Mouse (Mus musculus) midbrain, postnatal 0 days (tissue): ENCODE data around the gene Ftl1. TPM values are rescaled to one million over a fixed set of nuclear protein-coding genes. Genes with fewer than 3 reads are reported as not detected.

Experiments
- ATAC-seq: fragments of 200-750 bp; cut with Nextera tagmentation; 2 replicates; pipeline ENCODE4 v1.8.0; 2017; ENCODE audit warnings: moderate number of reproducible peaks, mild to moderate bottlenecking, moderate TSS enrichment, moderate library complexity; ENCODE audit not compliant: low FRiP score
- DNase-seq: peaks from one replicate; pipeline ENCODE4 v3.0.0-alpha.2; 2015; ENCODE audit warnings: low spot score
- H3K27ac ChIP-seq: fragments of 300-500 bp; sonication (generic); 2 replicates; pipeline ENCODE4 v1.5.1; 2014; ENCODE audit warnings: low read depth, mild to moderate bottlenecking, low read length, mixed read lengths
- H3K27me3 ChIP-seq: fragments of 300-500 bp; sonication (generic); 2 replicates; pipeline ENCODE4 v1.6.1; 2014; ENCODE audit warnings: low read length, control low read depth, mixed read lengths; ENCODE audit not compliant: insufficient read depth
- H3K36me3 ChIP-seq: fragments of 300-500 bp; sonication (generic); 2 replicates; pipeline ENCODE4 v1.6.1; 2014; ENCODE audit warnings: low read length, control low read depth, mixed read lengths; ENCODE audit not compliant: insufficient read depth
- H3K4me1 ChIP-seq: fragments of 300-500 bp; sonication (generic); 2 replicates; pipeline ENCODE4 v1.6.1; 2014; ENCODE audit warnings: mild to moderate bottlenecking, control low read depth, antibody characterized with exemption, low read length, mixed read lengths; ENCODE audit not compliant: insufficient read depth
- H3K4me2 ChIP-seq: fragments of 300-500 bp; sonication (generic); 2 replicates; pipeline ENCODE4 v1.6.1; 2014; ENCODE audit warnings: low read depth, mild to moderate bottlenecking, low read length, mixed read lengths; ENCODE audit not compliant: poor library complexity, severe bottlenecking
- H3K4me3 ChIP-seq: fragments of 300-500 bp; sonication (generic); 2 replicates; pipeline ENCODE4 v1.5.1; 2014; ENCODE audit warnings: low read depth, mild to moderate bottlenecking, low read length, moderate library complexity
- H3K9ac ChIP-seq: fragments of 300-500 bp; sonication (generic); replicated peaks from 2 replicates; pipeline ENCODE4 v1.6.1; 2014; ENCODE audit warnings: mild to moderate bottlenecking, low read length, moderate library complexity, mixed read lengths; ENCODE audit not compliant: poor library complexity, severe bottlenecking
- H3K9me3 ChIP-seq: fragments of 300-500 bp; sonication (generic); 2 replicates; pipeline ENCODE4 v1.6.1; 2016; ENCODE audit warnings: low read length, control low read depth
- CTCF ChIP-seq: IDR thresholded peaks from 2 replicates; pipeline ENCODE4 v1.5.1; 2016; ENCODE audit warnings: antibody characterized with exemption, mild to moderate bottlenecking
- WGBS: fragments of 180-500 bp; shearing (Covaris S2); extraction: QIAGEN DNeasy Blood & Tissue Kit; methylation state at CpG from one replicate; pipeline ENCODE4 v1.1.7; 2014; 5-methylcytosine and 5-hydroxymethylcytosine counted together
- polyA plus RNA-seq: library from polyadenylated mRNA; unstranded; fragments of >200 nt; fragmentation: Nextera tagmentation; extraction: Ambion mirVana; gene quantifications from 2 replicates; pipeline ENCODE4 v1.2.1, GENCODE M21; 2015
- total RNA-seq: library from RNA; depleted of rRNA; stranded (reverse); fragments of >200 nt; gene quantifications from 2 replicates; pipeline ENCODE4 v1.2.3, GENCODE M21; 2014

The Ftl1 gene
- total and polyA plus RNA-seq, 2 experiments from 2014 or later: 2,428 to 4,797 TPM

DNA sequence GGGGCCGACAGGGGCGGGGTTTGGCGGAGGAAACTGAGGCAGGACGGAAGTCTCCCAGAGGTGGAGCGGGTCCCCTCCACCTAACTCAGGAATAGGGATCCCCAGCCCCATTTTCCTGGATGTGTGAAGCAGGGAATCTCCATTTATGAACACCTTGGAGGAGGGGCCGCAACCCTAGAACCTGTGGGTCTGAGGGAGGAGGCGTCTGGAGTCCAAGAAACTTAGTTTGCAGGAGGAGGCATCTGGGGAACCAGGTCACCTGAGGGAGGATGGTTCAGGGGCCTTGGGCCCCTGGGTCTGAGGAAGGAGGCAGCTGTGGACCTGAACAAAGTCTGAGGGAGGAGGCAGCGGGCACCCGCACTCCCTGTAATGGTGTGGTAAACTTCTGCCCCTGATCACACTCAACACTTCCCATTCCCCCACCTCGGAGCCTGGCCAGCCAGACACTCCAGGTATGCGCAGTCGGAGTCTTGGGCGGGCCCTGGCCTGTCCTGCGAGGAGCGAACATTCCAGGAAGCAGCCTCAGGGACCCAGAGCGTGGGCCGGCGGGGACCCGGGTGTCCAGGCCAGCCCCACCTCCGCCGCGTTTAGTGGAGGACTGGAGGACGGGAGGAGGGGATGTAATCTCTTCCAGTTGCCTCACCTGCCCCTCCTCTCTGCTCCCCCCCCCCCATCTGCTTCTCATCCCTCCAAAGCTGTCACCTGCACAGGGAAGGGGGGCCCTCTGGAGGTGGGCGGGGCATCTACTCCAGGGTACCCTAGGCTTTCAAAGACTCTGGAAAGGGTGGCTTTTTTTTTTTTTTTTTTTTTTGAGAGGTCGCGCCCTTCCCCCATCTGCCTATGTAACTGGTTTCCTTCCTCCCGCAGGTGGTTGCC, 45.6 kb downstream of the Ftl1 start:
- WGBS: 2% methylated on average over 22 of the region's 27 CpGs
- peak overlapping the region; percentile 79 for H3K4me2 ChIP-seq
- no peaks in the 10 kb centered on the region for H3K9me3 ChIP-seq
- H3K27ac ChIP-seq: no peak overlapping the region
- peak overlapping the region; percentile 43 for H3K4me3 ChIP-seq
- peak overlapping the region; percentile 54 for H3K9ac ChIP-seq
- ATAC-seq (peak; percentile 28; the same call in 1 of the 2 replicates), DNase-seq (no peak)
- TF ChIP-seq CTCF: no peak
- H3K36me3 ChIP-seq: no peaks in the 10 kb centered on the region
- peaks cover 92% of the 10 kb centered on the region for H3K27me3 ChIP-seq
- peaks cover 3% of the 10 kb centered on the region; the same call in 1 of the 2 replicates for H3K4me1 ChIP-seq

DNA sequence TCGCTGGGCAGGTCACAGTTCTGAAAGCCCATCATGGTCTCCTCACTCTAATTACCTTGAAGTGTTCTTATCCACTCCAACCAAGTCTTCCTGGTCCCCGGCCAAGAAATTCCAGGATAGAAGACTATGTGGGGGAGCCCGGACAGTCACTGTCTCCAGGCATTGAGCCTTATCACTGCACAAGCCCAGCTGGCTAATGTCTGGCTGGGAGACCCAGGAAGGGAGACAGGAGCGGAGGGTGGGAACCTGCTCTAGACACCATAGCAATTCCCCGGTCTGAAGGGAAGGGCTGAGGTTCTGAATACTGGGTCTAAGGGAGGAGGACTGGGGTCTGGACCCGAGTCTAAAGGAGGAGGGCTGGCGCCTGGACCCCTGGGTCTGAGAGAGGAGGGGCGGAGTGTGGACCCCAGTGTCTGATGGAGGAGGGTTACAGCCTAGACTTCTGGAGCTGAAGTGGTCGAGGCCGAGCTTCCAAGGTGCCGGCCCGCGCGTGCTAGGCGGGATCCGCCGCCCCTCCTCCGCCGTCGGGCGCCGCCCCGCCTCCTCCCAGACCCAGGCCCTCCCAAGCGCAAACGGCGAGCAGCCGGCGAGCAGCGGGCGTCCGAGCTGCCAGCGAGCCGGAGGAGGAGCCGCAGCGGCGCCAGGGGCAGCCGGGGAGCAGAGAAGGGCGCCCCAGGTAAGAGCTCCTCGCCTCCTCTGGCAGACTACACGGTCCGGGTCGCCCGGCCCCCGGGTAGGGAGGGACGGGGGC, 46.4 kb downstream of the Ftl1 start, which contains the start of gene Ntf5:
Ntf5 (plus strand) TSS at position 583 of the 751 bp plus-strand sequence.
- H3K36me3 ChIP-seq: no peaks in the 10 kb centered on the region
- peaks cover 92% of the 10 kb centered on the region for H3K27me3 ChIP-seq
- no peak within 1 kb of the TSS for H3K27ac ChIP-seq
- no peak for TF ChIP-seq CTCF
- 2% methylated on average over 35 of the region's 45 CpGs for WGBS
- H3K4me2 ChIP-seq: peak within 1 kb of the TSS; percentile 79
- H3K9me3 ChIP-seq: no peaks in the 10 kb centered on the region
- no peak for DNase-seq
- peak within 1 kb of the TSS; percentile 54 for H3K9ac ChIP-seq
- 0 out of 2 replicates have a peak, but pooled peaks have one; percentile 21 for ATAC-seq
- peaks cover 3% of the 10 kb centered on the region; the same call in 1 of the 2 replicates for H3K4me1 ChIP-seq
- H3K4me3 ChIP-seq: peak within 1 kb of the TSS; percentile 43

DNA sequence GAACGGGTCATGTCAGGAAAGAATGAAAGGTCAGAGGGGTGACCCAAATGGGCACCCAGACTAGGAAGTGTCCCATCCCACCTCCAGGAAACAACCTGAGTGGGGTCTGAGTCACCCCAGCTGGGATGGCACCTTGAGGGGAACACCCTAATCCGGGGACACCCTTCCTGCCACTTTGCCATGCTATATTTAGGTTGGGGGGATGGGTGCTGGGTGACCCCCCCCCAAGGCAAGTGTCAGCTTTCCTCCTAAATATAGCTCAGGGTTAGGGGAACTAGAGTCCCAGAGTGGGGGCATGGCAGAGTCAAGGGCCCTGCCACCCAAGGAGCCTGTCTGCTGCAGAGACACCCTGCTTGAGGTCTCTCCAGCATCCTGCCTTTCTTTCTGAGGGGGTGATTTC, 47.3 kb downstream of the Ftl1 start:
- no peak for TF ChIP-seq CTCF
- H3K36me3 ChIP-seq: no peaks in the 10 kb centered on the region
- 78% methylated on average over 2 of the region's 2 CpGs for WGBS
- H3K4me2 ChIP-seq: no peak overlapping the region
- H3K9ac ChIP-seq: no peak overlapping the region
- peaks cover 92% of the 10 kb centered on the region for H3K27me3 ChIP-seq
- H3K4me1 ChIP-seq: peaks cover 3% of the 10 kb centered on the region; the same call in 1 of the 2 replicates
- no peak overlapping the region for H3K4me3 ChIP-seq
- no peak overlapping the region for H3K27ac ChIP-seq
- no peaks in the 10 kb centered on the region for H3K9me3 ChIP-seq
- DNase-seq (no peak), ATAC-seq (no peak)

DNA sequence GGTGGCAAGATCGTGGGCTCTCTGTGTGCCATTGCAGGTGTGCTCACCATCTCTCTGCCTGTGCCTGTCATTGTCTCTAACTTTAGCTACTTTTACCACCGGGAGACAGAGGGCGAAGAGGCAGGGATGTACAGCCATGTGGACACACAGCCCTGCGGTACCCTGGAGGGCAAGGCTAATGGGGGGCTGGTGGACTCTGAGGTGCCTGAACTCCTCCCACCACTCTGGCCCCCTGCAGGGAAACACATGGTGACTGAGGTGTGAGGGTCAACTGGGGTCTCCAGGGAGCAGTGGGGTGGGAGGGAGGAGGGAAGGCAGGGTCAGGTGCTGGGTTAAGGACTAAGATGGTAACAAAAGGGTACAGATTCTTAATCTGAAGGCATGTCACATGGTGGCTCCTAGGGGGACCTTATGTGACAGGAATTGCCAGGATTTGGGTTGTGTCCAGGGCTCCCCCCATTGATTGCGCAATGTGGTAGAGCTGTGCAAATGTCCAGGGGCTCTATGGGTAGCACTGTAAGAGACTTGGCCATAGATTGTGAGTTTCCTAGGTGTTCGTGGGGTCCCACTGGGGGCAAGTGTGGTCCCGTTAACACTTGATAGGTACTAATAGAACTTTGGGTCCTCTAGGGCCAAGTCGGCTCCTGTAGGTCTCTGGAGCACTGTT, 50.1 kb downstream of the Ftl1 start:
- 88% methylated on average over 8 of the region's 8 CpGs for WGBS
- DNase-seq: no peak
- H3K4me2 ChIP-seq: no peak overlapping the region
- no peaks in the 10 kb centered on the region for H3K9me3 ChIP-seq
- H3K4me3 ChIP-seq: no peak overlapping the region
- TF ChIP-seq CTCF: no peak
- peaks cover 3% of the 10 kb centered on the region; the same call in 1 of the 2 replicates for H3K4me1 ChIP-seq
- H3K27ac ChIP-seq: no peak overlapping the region
- H3K36me3 ChIP-seq: no peaks in the 10 kb centered on the region
- ATAC-seq: no peak
- H3K27me3 ChIP-seq: peaks cover 91% of the 10 kb centered on the region
- H3K9ac ChIP-seq: no peak overlapping the region

DNA sequence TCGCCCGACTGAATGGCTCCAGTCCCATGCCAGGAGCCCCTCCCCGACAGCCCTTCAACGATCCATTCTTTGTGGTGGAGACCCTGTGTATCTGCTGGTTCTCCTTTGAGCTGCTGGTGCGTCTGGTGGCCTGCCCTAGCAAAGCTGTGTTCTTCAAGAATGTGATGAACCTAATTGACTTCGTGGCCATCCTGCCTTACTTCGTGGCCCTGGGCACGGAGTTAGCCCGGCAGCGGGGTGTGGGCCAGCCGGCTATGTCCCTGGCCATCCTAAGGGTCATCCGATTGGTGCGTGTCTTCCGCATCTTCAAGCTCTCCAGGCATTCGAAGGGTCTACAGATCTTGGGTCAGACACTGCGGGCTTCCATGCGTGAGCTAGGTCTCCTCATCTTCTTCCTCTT, 50.7 kb downstream of the Ftl1 start:
- no peak for ATAC-seq
- Histone ChIP-seq H3K27ac (no peak overlapping the region), H3K27me3 (peaks cover 84% of the 10 kb centered on the region), H3K4me3 (no peak overlapping the region), H3K4me2 (no peak overlapping the region), H3K9me3 (no peaks in the 10 kb centered on the region), H3K9ac (no peak overlapping the region), H3K4me1 (peaks cover 3% of the 10 kb centered on the region; the same call in 1 of the 2 replicates), H3K36me3 (no peaks in the 10 kb centered on the region)
- no peak for DNase-seq
- 91% methylated on average over 17 of the region's 17 CpGs for WGBS
- no peak for TF ChIP-seq CTCF
